Mouse (Mus musculus) hindbrain, embryonic 16.5 days (tissue): ENCODE data around the gene Minpp1. TPM values are rescaled to one million over a fixed set of nuclear protein-coding genes. Genes with fewer than 3 reads are reported as not detected.
"Not testable (repeated sequence)": the region's sequence is repeated elsewhere in the genome, so short reads cannot be mapped to it uniquely, and the experiment has no call there.

ENCODE experiments used
- ATAC-seq: fragments of 200-750 bp; cut with Nextera tagmentation; 2 replicates; pipeline ENCODE4 v1.8.0; 2017; ENCODE audit warnings: moderate TSS enrichment, moderate library complexity
- H3K27ac ChIP-seq: fragments of 300-500 bp; sonication (generic); 2 replicates; pipeline ENCODE4 v1.5.1; 2014; ENCODE audit warnings: low read depth, mild to moderate bottlenecking, control low read depth, low read length, moderate library complexity
- H3K27me3 ChIP-seq: fragments of 300-500 bp; sonication (generic); replicated peaks from 2 replicates; pipeline ENCODE4 v1.6.1; 2014; ENCODE audit warnings: low read length; ENCODE audit not compliant: control insufficient read depth, insufficient read depth
- H3K36me3 ChIP-seq: fragments of 300-500 bp; sonication (generic); 2 replicates; pipeline ENCODE4 v1.6.1; 2014; ENCODE audit warnings: mild to moderate bottlenecking, low read length, moderate library complexity, mixed read lengths; ENCODE audit not compliant: control insufficient read depth, insufficient read depth
- H3K4me1 ChIP-seq: fragments of 300-500 bp; sonication (generic); 2 replicates; pipeline ENCODE4 v1.6.1; 2014; ENCODE audit warnings: low read depth, low read length; ENCODE audit not compliant: control insufficient read depth, insufficient read depth
- H3K4me2 ChIP-seq: fragments of 300-500 bp; sonication (generic); 2 replicates; pipeline ENCODE4 v1.6.1; 2014; ENCODE audit warnings: mild to moderate bottlenecking, low read length, control low read depth, moderate library complexity
- H3K4me3 ChIP-seq: fragments of 300-500 bp; sonication (generic); 2 replicates; pipeline ENCODE4 v1.5.1; 2014; ENCODE audit warnings: mild to moderate bottlenecking, low read length, control low read depth, moderate library complexity
- H3K9ac ChIP-seq: fragments of 300-500 bp; sonication (generic); 2 replicates; pipeline ENCODE4 v1.6.1; 2014; ENCODE audit warnings: low read depth, mild to moderate bottlenecking, control low read depth, low read length, moderate library complexity
- H3K9me3 ChIP-seq: fragments of 300-500 bp; sonication (generic); 2 replicates; pipeline ENCODE4 v1.6.1; 2014; ENCODE audit warnings: mild to moderate bottlenecking, low read length, moderate library complexity; ENCODE audit not compliant: control insufficient read depth
- WGBS: fragments of 180-500 bp; shearing (Covaris S2); extraction: QIAGEN DNeasy Blood & Tissue Kit; methylation state at CpG from one replicate; pipeline ENCODE4 v1.1.7; 2014; 5-methylcytosine and 5-hydroxymethylcytosine counted together
- polyA plus RNA-seq: library from polyadenylated mRNA; unstranded; fragments of >200 nt; fragmentation: Nextera tagmentation; extraction: Ambion mirVana; gene quantifications from 2 replicates; pipeline ENCODE4 v1.2.1, GENCODE M21; 2015

The Minpp1 gene
- polyA plus RNA-seq, 1 experiment from 2014 or later: 53.9 TPM

GRCm38 (mm10) chr19:32486106-32486724 is 646 bp downstream of the Minpp1 start:
- not testable (repeated sequence) for H3K36me3 ChIP-seq, H3K9me3 ChIP-seq, H3K27me3 ChIP-seq
- Histone ChIP-seq H3K27ac (peak overlapping the region; percentile 85), H3K4me3 (peak overlapping the region; percentile 83), H3K4me2 (peak overlapping the region; percentile 82), H3K9ac (peak overlapping the region; percentile 94), H3K4me1 (peaks cover 19% of the 10 kb centered on the region)
- peak; percentile 89 for ATAC-seq
- under 1% methylated on average over 46 of the region's 47 CpGs for WGBS

GRCm38 (mm10) chr19:32487595-32488255 is 2.2 kb downstream of the Minpp1 start:
- peak overlapping the region; percentile 2; the same call in 1 of the 2 replicates for H3K4me3 ChIP-seq
- no peak overlapping the region for H3K9ac ChIP-seq
- H3K4me1 ChIP-seq: peaks cover 19% of the 10 kb centered on the region
- H3K9me3 ChIP-seq: no peaks in the 10 kb centered on the region
- 89% methylated on average over 8 of the region's 8 CpGs for WGBS
- no peak for ATAC-seq
- H3K36me3 ChIP-seq: no peaks in the 10 kb centered on the region; the same call in 1 of the 2 replicates
- H3K27me3 ChIP-seq: no peaks in the 10 kb centered on the region
- H3K4me2 ChIP-seq: peak overlapping the region; percentile 82
- H3K27ac ChIP-seq: no peak overlapping the region

GRCm38 (mm10) chr19:32489166-32489895 is 3.8 kb downstream of the Minpp1 start:
- WGBS: 90% methylated on average over 12 of the region's 12 CpGs
- H3K4me1 ChIP-seq: peaks cover 19% of the 10 kb centered on the region
- H3K36me3 ChIP-seq: no peaks in the 10 kb centered on the region; the same call in 1 of the 2 replicates
- H3K4me3 ChIP-seq: no peak overlapping the region
- no peak overlapping the region for H3K4me2 ChIP-seq
- no peak for ATAC-seq
- H3K27me3 ChIP-seq: no peaks in the 10 kb centered on the region
- H3K27ac ChIP-seq: no peak overlapping the region
- H3K9me3 ChIP-seq: no peaks in the 10 kb centered on the region
- H3K9ac ChIP-seq: no peak overlapping the region

- no peak overlapping the region for H3K4me3 ChIP-seq
- H3K9ac ChIP-seq: no peak overlapping the region
- H3K27ac ChIP-seq: no peak overlapping the region
- H3K4me2 ChIP-seq: no peak overlapping the region
- H3K9me3 ChIP-seq: no peaks in the 10 kb centered on the region
- 89% methylated on average over 2 of the region's 2 CpGs for WGBS
- no peaks in the 10 kb centered on the region for H3K27me3 ChIP-seq
- H3K4me1 ChIP-seq: peaks cover 13% of the 10 kb centered on the region
- H3K36me3 ChIP-seq: no peaks in the 10 kb centered on the region; the same call in 1 of the 2 replicates
- ATAC-seq: no peak
These were observed 5.4 kb downstream of the Minpp1 start for GRCm38 (mm10) chr19:32490976-32491375.

GRCm38 (mm10) chr19:32492339-32492738 is 6.8 kb downstream of the Minpp1 start:
- WGBS: 97% methylated on average over 3 of the region's 3 CpGs
- no peak overlapping the region for H3K4me3 ChIP-seq
- no peak overlapping the region for H3K9ac ChIP-seq
- no peaks in the 10 kb centered on the region for H3K27me3 ChIP-seq
- no peak overlapping the region for H3K27ac ChIP-seq
- no peak overlapping the region for H3K4me2 ChIP-seq
- ATAC-seq: no peak
- H3K9me3 ChIP-seq: no peaks in the 10 kb centered on the region
- no peaks in the 10 kb centered on the region; the same call in 1 of the 2 replicates for H3K36me3 ChIP-seq
- peaks cover 6% of the 10 kb centered on the region for H3K4me1 ChIP-seq

- 94% methylated on average over 5 of the region's 5 CpGs for WGBS
- Histone ChIP-seq H3K4me3 (no peak overlapping the region), H3K27ac (no peak overlapping the region), H3K27me3 (no peaks in the 10 kb centered on the region), H3K4me2 (no peak overlapping the region), H3K9ac (no peak overlapping the region), H3K4me1 (peaks cover under 1% of the 10 kb centered on the region; the same call in 1 of the 2 replicates), H3K36me3 (no peaks in the 10 kb centered on the region; the same call in 1 of the 2 replicates), H3K9me3 (no peaks in the 10 kb centered on the region)
- no peak for ATAC-seq
These were observed 7.4 kb downstream of the Minpp1 start for GRCm38 (mm10) chr19:32492981-32493380.

GRCm38 (mm10) chr19:32493471-32493870 is 7.9 kb downstream of the Minpp1 start:
- Histone ChIP-seq H3K9ac (no peak overlapping the region), H3K4me3 (no peak overlapping the region), H3K36me3 (no peaks in the 10 kb centered on the region; the same call in 1 of the 2 replicates), H3K4me1 (no peaks in the 10 kb centered on the region), H3K27me3 (no peaks in the 10 kb centered on the region), H3K27ac (no peak overlapping the region), H3K4me2 (no peak overlapping the region), H3K9me3 (no peaks in the 10 kb centered on the region)
- 85% methylated on average over 8 of the region's 8 CpGs for WGBS
- ATAC-seq: no peak

- Histone ChIP-seq H3K4me1 (no peaks in the 10 kb centered on the region), H3K27me3 (no peaks in the 10 kb centered on the region), H3K4me2 (no peak overlapping the region), H3K9ac (no peak overlapping the region), H3K9me3 (no peaks in the 10 kb centered on the region), H3K4me3 (no peak overlapping the region), H3K36me3 (peaks cover 3% of the 10 kb centered on the region), H3K27ac (no peak overlapping the region)
- 87% methylated on average over 13 of the region's 13 CpGs for WGBS
- ATAC-seq: no peak
These were observed 9.0 kb downstream of the Minpp1 start for GRCm38 (mm10) chr19:32494611-32495010.

GRCm38 (mm10) chr19:32495034-32495433 is 9.5 kb downstream of the Minpp1 start:
- H3K9me3 ChIP-seq: no peaks in the 10 kb centered on the region
- ATAC-seq: no peak
- H3K4me3 ChIP-seq: no peak overlapping the region
- 91% methylated on average over 11 of the region's 11 CpGs for WGBS
- H3K36me3 ChIP-seq: peaks cover 3% of the 10 kb centered on the region
- no peak overlapping the region for H3K27ac ChIP-seq
- no peaks in the 10 kb centered on the region for H3K27me3 ChIP-seq
- no peaks in the 10 kb centered on the region for H3K4me1 ChIP-seq
- H3K4me2 ChIP-seq: no peak overlapping the region
- no peak overlapping the region for H3K9ac ChIP-seq
